Mouse (Mus musculus) spleen, adult 2 months (tissue): Measurements from ENCODE around the gene Cdhr3.

Source experiments
- CTCF ChIP-seq: fragments of 200-500 bp; IDR thresholded peaks from 2 replicates; pipeline ENCODE4 v1.5.1; 2011; ENCODE audit warnings: mild to moderate bottlenecking, inconsistent platforms; ENCODE audit not compliant: insufficient read depth, insufficient read length, insufficient replicate concordance; ENCODE audit errors: extremely low read depth
- POLR2A ChIP-seq: fragments of 200-500 bp; IDR thresholded peaks from 2 replicates; pipeline ENCODE4 v1.6.1; 2011; ENCODE audit warnings: low read depth, low read length, inconsistent platforms

- no peak for TF ChIP-seq CTCF
- TF ChIP-seq POLR2A = no peak
Observed at GRCm38 (mm10) chr12:33033221-33033620, 59.5 kb downstream of the Cdhr3 start.
